Mouse (Mus musculus) layer of hippocampus, postnatal 25 days (tissue): Measurements from ENCODE around the gene Lin7c. TPM values are rescaled to one million over a fixed set of nuclear protein-coding genes. Genes with fewer than 3 reads are reported as not detected.

Experiments used
- DNase-seq, 2 experiments: peaks; one replicate each; pipeline ENCODE4 v3.0.0; 2022; ENCODE audit warnings: mixed read lengths in 2 of 2, low spot score in 1 of 2; ENCODE audit errors: extremely low spot score in 1 of 2
- total RNA-seq, 2 experiments: library from RNA; stranded (reverse); gene quantifications; 2 replicates each; pipeline ENCODE4 v1.2.3; 2021

The Lin7c gene
- total RNA-seq, 2 experiments from 2014 or later: 110 to 111 TPM

- DNase-seq: no peak
These were observed 26.3 kb downstream of the Lin7c start for GRCm38 (mm10) chr2:109916782-109917495.

- DNase-seq: peak; percentile 85 to 88
These were observed 27.1 kb downstream of the Lin7c start, which contains the start of gene Lgr4 for GRCm38 (mm10) chr2:109917496-109918413. Gene Lgr4 (plus strand): TSS chr2:109917647.

GRCm38 (mm10) chr2:109918592-109919262 is 28.1 kb downstream of the Lin7c start:
- no peak for DNase-seq

- no peak for DNase-seq
These were observed 29.8 kb downstream of the Lin7c start for GRCm38 (mm10) chr2:109920471-109920870.

GRCm38 (mm10) chr2:109921298-109922035 is 30.8 kb downstream of the Lin7c start:
- DNase-seq: no peak

- DNase-seq: no peak
These were observed 31.7 kb downstream of the Lin7c start for GRCm38 (mm10) chr2:109922306-109922705.

- DNase-seq: no peak
These were observed 32.4 kb downstream of the Lin7c start for GRCm38 (mm10) chr2:109923031-109923430.

GRCm38 (mm10) chr2:109923945-109924344 is 33.3 kb downstream of the Lin7c start:
- no peak for DNase-seq

GRCm38 (mm10) chr2:109926984-109927383 is 36.3 kb downstream of the Lin7c start:
- no peak for DNase-seq

GRCm38 (mm10) chr2:109927446-109927845 is 36.8 kb downstream of the Lin7c start:
- no peak for DNase-seq

GRCm38 (mm10) chr2:109927876-109928275 is 37.2 kb downstream of the Lin7c start:
- DNase-seq: no peak

GRCm38 (mm10) chr2:109928791-109929190 is 38.1 kb downstream of the Lin7c start:
- no peak for DNase-seq

- DNase-seq: no peak
These were observed 38.6 kb downstream of the Lin7c start for GRCm38 (mm10) chr2:109929256-109929655.

- no peak for DNase-seq
These were observed 39.7 kb downstream of the Lin7c start for GRCm38 (mm10) chr2:109930366-109930765.

- DNase-seq: no peak
These were observed 40.1 kb downstream of the Lin7c start for GRCm38 (mm10) chr2:109930771-109931170.

- no peak for DNase-seq
These were observed 41.5 kb downstream of the Lin7c start for GRCm38 (mm10) chr2:109931978-109932780.

- DNase-seq: no peak
These were observed 42.5 kb downstream of the Lin7c start for GRCm38 (mm10) chr2:109933151-109933550.

- DNase-seq: no peak
These were observed 43.4 kb downstream of the Lin7c start for GRCm38 (mm10) chr2:109934086-109934485.

GRCm38 (mm10) chr2:109935194-109935593 is 44.5 kb downstream of the Lin7c start:
- no peak for DNase-seq
